Mouse (Mus musculus): Measurements from ENCODE around the gene Dbil5.

GRCm38 (mm10) chr11:76260208-76261050 lies 43.0 kb downstream of the Dbil5 start:
- TF ChIP-seq CTCF (conservative IDR thresholded peaks at IDR 0.05; ENCODE audit: low read length) = no peak
- TF ChIP-seq POU5F1 (IDR thresholded peaks at IDR 0.05; ENCODE audit: borderline replicate concordance, low read length) = no peak
